Mouse (Mus musculus) adrenal gland, postnatal 4 days (tissue): ENCODE measurements at regions not wholly inside any gene's neighbourhood (a gene's known extent, or its start where the extent isn't known, plus 50 kb on each side); places are given as distances from the start of the nearest gene placed in this dataset.

Source experiments
- DNase-seq, 2 experiments: peaks; one replicate each; pipeline ENCODE4 v3.0.0; 2021 to 2022; ENCODE audit warnings: low spot score in 2 of 2, mixed read lengths in 2 of 2

DNA sequence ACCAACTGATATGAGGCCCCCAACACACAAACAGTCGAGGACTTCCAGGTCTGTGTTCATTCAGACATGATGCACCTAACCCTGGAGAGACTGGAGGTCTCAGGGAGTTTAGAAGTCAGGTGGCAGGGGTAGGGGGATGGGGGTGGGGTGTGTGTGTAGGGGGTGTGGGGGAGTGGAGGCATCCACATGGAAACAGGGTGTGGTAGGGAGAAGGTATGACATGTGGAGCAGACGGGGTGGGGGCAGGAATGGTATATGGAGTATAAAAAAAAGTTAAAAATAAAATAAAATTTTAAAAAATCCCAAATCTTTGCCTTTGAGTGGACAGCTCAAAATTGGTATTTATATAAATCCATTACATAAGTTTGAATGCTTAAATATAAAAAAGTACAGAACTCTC lies 282.3 kb downstream of the Isl1 start:
- no peak for DNase-seq

- no peak for DNase-seq
These were observed 291.6 kb downstream of the Isl1 start for GRCm38 (mm10) chr13:116017886-116018285.

GRCm38 (mm10) chr13:116003733-116004132 lies 305.8 kb downstream of the Isl1 start:
- DNase-seq = no peak

GRCm38 (mm10) chr13:116002391-116002899 lies 307.0 kb downstream of the Isl1 start:
- peak in 1 of 2 experiments; percentile 13 for DNase-seq

- no peak for DNase-seq
These were observed 318.9 kb downstream of the Isl1 start for GRCm38 (mm10) chr13:115990591-115990990.

DNA sequence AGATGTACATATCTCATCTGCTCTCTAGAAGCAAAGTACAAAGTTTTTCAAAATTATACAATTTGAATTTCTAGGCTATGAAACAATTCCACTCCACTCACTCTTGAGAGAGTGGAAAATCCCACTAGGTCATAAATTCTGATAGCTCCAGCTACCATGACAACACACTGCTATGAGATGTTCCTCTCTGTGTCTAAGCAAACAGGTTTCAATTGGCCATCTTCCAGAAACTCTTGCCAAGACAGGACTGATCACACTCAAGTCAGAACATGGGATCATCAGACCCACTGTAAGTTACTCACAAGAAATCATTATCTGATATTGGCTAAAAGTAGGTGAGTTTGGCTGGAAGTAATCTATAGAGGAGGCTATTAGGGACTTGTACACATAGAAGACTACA lies 320.4 kb downstream of the Isl1 start:
- DNase-seq = no peak

DNA sequence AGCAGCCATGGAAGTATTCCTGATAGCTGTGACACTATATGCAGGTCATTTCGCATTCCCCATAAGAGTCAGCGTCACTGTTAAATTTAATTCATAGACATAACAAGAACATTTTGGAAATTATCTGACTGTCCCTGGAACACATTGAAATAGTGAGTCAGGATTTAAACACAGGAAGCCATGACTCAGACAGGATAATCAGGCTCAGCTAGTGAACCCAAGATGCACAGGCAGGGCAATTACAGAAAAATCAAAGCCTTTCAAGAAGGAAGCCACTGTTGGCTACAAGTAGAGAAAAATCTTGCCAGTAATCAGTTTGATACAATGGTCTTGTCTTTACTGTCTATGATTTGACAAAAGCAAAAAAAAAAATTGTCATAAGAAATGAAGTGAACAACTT lies 323.2 kb downstream of the Isl1 start:
- DNase-seq = no peak

GRCm38 (mm10) chr13:115985715-115986114 lies 323.8 kb downstream of the Isl1 start:
- DNase-seq = no peak

- no peak for DNase-seq
These were observed 331.6 kb downstream of the Isl1 start for GRCm38 (mm10) chr13:115977890-115978203.

- DNase-seq = no peak
These were observed 332.2 kb downstream of the Isl1 start for GRCm38 (mm10) chr13:115977118-115977889.
